Mouse (Mus musculus) brain, embryonic 14.5 days (tissue): ENCODE data around the gene Gins3.

Source experiments
- CTCF ChIP-seq: fragments of 200-500 bp; IDR thresholded peaks from 2 replicates; pipeline ENCODE4 v1.5.1; 2012; ENCODE audit warnings: inconsistent platforms, mild to moderate bottlenecking, moderate library complexity, borderline replicate concordance; ENCODE audit not compliant: insufficient read depth, insufficient read length; ENCODE audit errors: extremely low read depth
- POLR2A ChIP-seq: fragments of 200-500 bp; IDR thresholded peaks from 2 replicates; pipeline ENCODE4 v1.6.1; 2012; ENCODE audit warnings: mild to moderate bottlenecking, inconsistent platforms, borderline replicate concordance; ENCODE audit not compliant: poor library complexity, insufficient read depth, insufficient read length, severe bottlenecking; ENCODE audit errors: extremely low read depth

DNA sequence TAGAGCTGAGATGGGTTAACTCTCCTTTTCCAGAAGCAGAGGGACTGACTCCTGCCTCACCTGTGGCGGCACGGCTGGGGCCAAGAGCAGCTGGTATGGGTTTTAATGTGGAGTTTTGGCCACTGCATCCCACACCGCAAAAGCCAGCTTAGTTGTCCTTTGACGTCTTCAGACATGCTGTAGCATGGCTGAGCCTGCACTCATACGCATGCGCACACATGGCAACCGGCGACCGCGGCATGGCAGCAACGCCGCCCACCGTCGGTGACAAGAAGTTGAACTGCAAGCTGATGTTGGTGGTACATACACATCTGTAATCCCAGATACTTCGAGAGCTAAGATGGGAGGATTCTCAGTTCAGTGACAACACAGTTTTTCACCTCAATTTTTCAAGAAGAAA is 31.9 kb upstream of the Gins3 start:
- no peak for TF ChIP-seq POLR2A
- no peak for TF ChIP-seq CTCF
